ENCODE assay signal across 22 mouse cellular contexts in the genomic region with DNA sequence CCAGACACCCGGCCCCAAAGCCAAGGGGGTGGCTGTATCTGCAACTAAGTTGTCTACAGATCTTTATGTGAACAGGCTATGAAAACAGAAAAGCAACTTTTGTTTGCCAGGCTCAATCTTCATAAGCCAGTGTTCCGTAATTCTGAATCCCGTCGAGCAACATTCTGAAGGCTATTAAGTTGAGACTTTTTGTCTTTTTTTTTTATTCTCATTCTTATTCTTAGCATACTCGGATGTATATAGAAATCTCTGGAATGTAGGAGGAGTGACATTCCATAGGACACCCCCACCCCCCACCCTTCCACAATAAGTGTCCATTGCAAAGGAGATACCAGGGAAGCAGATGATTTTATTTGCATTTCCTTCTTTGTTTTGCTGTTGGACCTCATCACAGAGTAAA.
DNase-seq lines count a peak whose midpoint lies in the region; ATAC-seq and TF ChIP-seq lines count a peak whose summit lies in the region.
"Had no signal": no experiment of that assay in that cellular context is flagged by ENCODE, and none has a peak within 500 bp of the region (broad histone marks: within the 10 kb centered on the region; RNA-seq: fewer than 3 reads in every experiment).

No protein-coding gene starts in this region.

- H3K9me3 ChIP-seq in hindbrain, embryonic 10.5 days = no peaks in the 10 kb centered on the region
- no peaks in the 10 kb centered on the region for H3K9me3 ChIP-seq in hindbrain, embryonic 13.5 days
- no peaks in the 10 kb centered on the region for H3K9me3 ChIP-seq in kidney, postnatal 0 days (replicated peaks; ENCODE audit: low read length)
- H3K9me3 ChIP-seq in embryonic facial prominence, embryonic 13.5 days = no peaks in the 10 kb centered on the region
- no peaks in the 10 kb centered on the region for H3K9me3 ChIP-seq in stomach, embryonic 15.5 days
- H3K9me3 ChIP-seq: forebrain, embryonic 15.5 days; heart, embryonic 10.5 days; hindbrain, embryonic 12.5 days; limb, embryonic 15.5 days; liver, embryonic 15.5 days had no signal

- peak overlapping the region; percentile 56; the same call in 1 of the 2 replicates for H3K27ac ChIP-seq in hindbrain, embryonic 10.5 days
- no peak overlapping the region for H3K27ac ChIP-seq in hindbrain, embryonic 13.5 days
- peak overlapping the region; percentile 81 for H3K27ac ChIP-seq in kidney, postnatal 0 days
- H3K27ac ChIP-seq in embryonic facial prominence, embryonic 13.5 days = peak overlapping the region; percentile 62
- peak overlapping the region; percentile 22; the same call in 1 of the 2 replicates for H3K27ac ChIP-seq in stomach, embryonic 15.5 days
- H3K27ac ChIP-seq: forebrain, embryonic 15.5 days; heart, embryonic 10.5 days; hindbrain, embryonic 12.5 days; limb, embryonic 15.5 days; liver, embryonic 15.5 days had no signal

- no peak overlapping the region for H3K4me3 ChIP-seq in hindbrain, embryonic 10.5 days
- no peak overlapping the region for H3K4me3 ChIP-seq in hindbrain, embryonic 13.5 days
- H3K4me3 ChIP-seq in kidney, postnatal 0 days (replicated peaks; ENCODE audit: low read depth, low read length) = no peak overlapping the region
- no peak overlapping the region for H3K4me3 ChIP-seq in embryonic facial prominence, embryonic 13.5 days
- H3K4me3 ChIP-seq in stomach, embryonic 15.5 days (replicated peaks) = no peak overlapping the region
- H3K4me3 ChIP-seq: forebrain, embryonic 15.5 days; heart, embryonic 10.5 days; hindbrain, embryonic 12.5 days; limb, embryonic 15.5 days; liver, embryonic 15.5 days had no signal

- H3K4me2 ChIP-seq in hindbrain, embryonic 13.5 days = no peak overlapping the region
- peak overlapping the region; percentile 19 for H3K4me2 ChIP-seq in kidney, postnatal 0 days (ENCODE audit: low read length)
- H3K4me2 ChIP-seq in embryonic facial prominence, embryonic 13.5 days = no peak overlapping the region
- H3K4me2 ChIP-seq in stomach, embryonic 15.5 days = no peak overlapping the region
- H3K4me2 ChIP-seq: forebrain, embryonic 15.5 days; hindbrain, embryonic 12.5 days; limb, embryonic 15.5 days; liver, embryonic 15.5 days; midbrain, embryonic 11.5 days had no signal

- no peaks in the 10 kb centered on the region for H3K27me3 ChIP-seq in hindbrain, embryonic 10.5 days (ENCODE audit: insufficient read depth, poor library complexity, severe bottlenecking)
- no peaks in the 10 kb centered on the region for H3K27me3 ChIP-seq in hindbrain, embryonic 13.5 days
- no peaks in the 10 kb centered on the region for H3K27me3 ChIP-seq in kidney, postnatal 0 days (ENCODE audit: insufficient read depth, low read length)
- H3K27me3 ChIP-seq in embryonic facial prominence, embryonic 13.5 days = no peaks in the 10 kb centered on the region
- no peaks in the 10 kb centered on the region for H3K27me3 ChIP-seq in stomach, embryonic 15.5 days (replicated peaks)
- H3K27me3 ChIP-seq: forebrain, embryonic 15.5 days; hindbrain, embryonic 12.5 days; limb, embryonic 15.5 days; liver, embryonic 15.5 days had no signal

- WGBS in hindbrain, embryonic 10.5 days = 65% methylated on average over 5 of the region's 5 CpGs
- whole genome bisulfite sequencing in hindbrain, embryonic 13.5 days = 61% methylated on average over 5 of the region's 5 CpGs
- 37% methylated on average over 5 of the region's 5 CpGs for WGBS in kidney, postnatal 0 days
- 58% methylated on average over 5 of the region's 5 CpGs for WGBS in embryonic facial prominence, embryonic 13.5 days
- 58% methylated on average over 5 of the region's 5 CpGs for WGBS in stomach, embryonic 15.5 days

- no peaks in the 10 kb centered on the region for H3K36me3 ChIP-seq in hindbrain, embryonic 10.5 days
- H3K36me3 ChIP-seq in hindbrain, embryonic 13.5 days = no peaks in the 10 kb centered on the region
- no peaks in the 10 kb centered on the region for H3K36me3 ChIP-seq in kidney, postnatal 0 days (ENCODE audit: insufficient read depth, low read length)
- H3K36me3 ChIP-seq in embryonic facial prominence, embryonic 13.5 days = no peaks in the 10 kb centered on the region
- H3K36me3 ChIP-seq in stomach, embryonic 15.5 days = no peaks in the 10 kb centered on the region
- H3K36me3 ChIP-seq: forebrain, embryonic 15.5 days; G1E; heart, embryonic 10.5 days; hindbrain, embryonic 12.5 days; limb, embryonic 15.5 days; liver, embryonic 15.5 days had no signal

- H3K9ac ChIP-seq in hindbrain, embryonic 13.5 days = no peak overlapping the region
- no peak overlapping the region for H3K9ac ChIP-seq in kidney, postnatal 0 days (ENCODE audit: low read depth, low read length)
- H3K9ac ChIP-seq in embryonic facial prominence, embryonic 13.5 days = no peak overlapping the region
- no peak overlapping the region for H3K9ac ChIP-seq in stomach, embryonic 15.5 days
- H3K9ac ChIP-seq: forebrain, embryonic 15.5 days; hindbrain, embryonic 12.5 days; limb, embryonic 15.5 days; liver, embryonic 15.5 days had no signal

- peaks cover 23% of the 10 kb centered on the region for H3K4me1 ChIP-seq in hindbrain, embryonic 10.5 days (replicated peaks)
- peaks cover 10% of the 10 kb centered on the region for H3K4me1 ChIP-seq in hindbrain, embryonic 13.5 days (replicated peaks)
- peaks cover 25% of the 10 kb centered on the region for H3K4me1 ChIP-seq in kidney, postnatal 0 days (replicated peaks; ENCODE audit: insufficient read depth, low read length)
- H3K4me1 ChIP-seq in embryonic facial prominence, embryonic 13.5 days = peaks cover 21% of the 10 kb centered on the region
- peaks cover 11% of the 10 kb centered on the region for H3K4me1 ChIP-seq in stomach, embryonic 15.5 days
- H3K4me1 ChIP-seq: forebrain, embryonic 15.5 days; limb, embryonic 15.5 days; liver, embryonic 15.5 days had no signal

- ATAC-seq in hindbrain, embryonic 13.5 days (ENCODE audit: low FRiP score) = no peak
- ATAC-seq in kidney, postnatal 0 days (replicated peaks; ENCODE audit: low FRiP score, low read depth) = no peak
- no peak for ATAC-seq in embryonic facial prominence, embryonic 13.5 days (ENCODE audit: insufficient number of reproducible peaks, insufficient read depth, low FRiP score, low TSS enrichment, low read depth)
- no peak for ATAC-seq in stomach, embryonic 15.5 days (ENCODE audit: insufficient read depth, low FRiP score, low read depth)
- ATAC-seq: forebrain, embryonic 15.5 days had no signal

- no peak for DNase-seq in hindbrain, embryonic 10.5 days (ENCODE audit: low spot score)
- no peak for DNase-seq in kidney, postnatal 0 days (ENCODE audit: low spot score)
- no peak for DNase-seq in kidney, postnatal 36 days
- DNase-seq in adrenal gland, adult 18-20 months (ENCODE audit: low spot score in 2 of 2) = no peak
- no peak for DNase-seq in cerebellum, postnatal 25 days
- DNase-seq: adrenal gland, postnatal 36 days; cerebellum, adult 11-12 months; cerebellum, postnatal 36 days; gastrocnemius, postnatal 36 days; kidney, adult 11 months; retina, postnatal 1 day; thymus, adult 2 months had no signal

- no peak for TF ChIP-seq CTCF in kidney, postnatal 0 days (IDR thresholded peaks at IDR 0.05; ENCODE audit: low read depth)
